Mouse (Mus musculus): ENCODE results near the gene Natd1. TPM values are rescaled to one million over a fixed set of nuclear protein-coding genes. Genes with fewer than 3 reads are reported as not detected.

Natd1 gene
- 6.5 TPM for polyA plus RNA-seq (2017; shearing (Covaris generic))

DNA sequence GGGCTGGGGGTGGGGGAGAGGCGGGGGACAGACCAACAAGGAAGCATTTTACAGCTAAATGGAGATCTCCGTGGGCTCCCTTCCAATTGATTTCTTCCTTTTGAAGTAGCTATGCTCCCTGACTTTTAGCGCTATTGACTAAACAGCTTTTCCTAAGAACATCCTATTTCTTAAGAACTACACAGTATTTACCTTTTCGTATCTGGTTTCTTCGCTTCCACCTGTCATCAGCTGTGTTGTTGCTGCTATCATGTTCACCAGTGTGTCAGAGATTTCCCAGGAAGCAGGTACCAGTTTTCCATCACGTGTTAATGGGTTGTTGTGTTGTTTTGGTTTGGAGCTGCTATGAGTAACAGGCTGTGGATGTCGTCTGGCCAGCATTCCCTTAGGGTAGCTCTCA is at the start of gene Natd1:
TSS of gene Natd1 (minus strand) at position 260 of the 400 bp plus-strand sequence.

DNA sequence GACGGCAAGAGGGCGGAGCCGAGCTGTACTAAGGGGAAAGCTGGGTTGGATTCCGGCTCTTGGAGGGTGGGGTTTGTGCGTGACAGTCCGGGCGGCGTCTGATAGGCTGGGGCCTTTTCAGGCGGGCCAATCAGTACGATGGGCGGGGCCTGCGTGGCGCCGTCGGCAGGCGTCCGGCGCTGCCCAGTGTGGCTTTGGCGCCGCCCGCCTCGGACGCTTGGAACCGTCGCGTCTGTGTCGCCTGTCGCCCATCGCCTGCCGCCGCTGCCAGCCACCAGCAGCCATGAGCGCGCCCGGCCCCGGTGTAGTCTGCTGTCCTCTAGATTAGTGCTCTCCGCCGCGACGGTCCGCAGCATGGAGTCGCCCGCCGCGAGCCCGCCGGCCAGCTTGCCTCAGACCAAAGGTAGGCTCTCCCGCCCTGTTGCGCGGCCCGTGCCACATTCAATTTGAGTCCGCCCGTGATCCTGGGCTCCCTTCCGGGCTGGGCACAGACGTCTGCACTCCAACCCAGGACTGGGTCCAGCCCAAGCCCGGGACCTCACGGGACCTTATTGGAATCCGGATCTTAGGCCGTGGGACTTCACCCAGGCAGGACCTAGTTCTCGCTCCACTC is 17.4 kb upstream of the Natd1 start, which contains the start of gene Map2k3:
TSS of gene Map2k3 (plus strand) at position 165 of the 613 bp plus-strand sequence.

DNA sequence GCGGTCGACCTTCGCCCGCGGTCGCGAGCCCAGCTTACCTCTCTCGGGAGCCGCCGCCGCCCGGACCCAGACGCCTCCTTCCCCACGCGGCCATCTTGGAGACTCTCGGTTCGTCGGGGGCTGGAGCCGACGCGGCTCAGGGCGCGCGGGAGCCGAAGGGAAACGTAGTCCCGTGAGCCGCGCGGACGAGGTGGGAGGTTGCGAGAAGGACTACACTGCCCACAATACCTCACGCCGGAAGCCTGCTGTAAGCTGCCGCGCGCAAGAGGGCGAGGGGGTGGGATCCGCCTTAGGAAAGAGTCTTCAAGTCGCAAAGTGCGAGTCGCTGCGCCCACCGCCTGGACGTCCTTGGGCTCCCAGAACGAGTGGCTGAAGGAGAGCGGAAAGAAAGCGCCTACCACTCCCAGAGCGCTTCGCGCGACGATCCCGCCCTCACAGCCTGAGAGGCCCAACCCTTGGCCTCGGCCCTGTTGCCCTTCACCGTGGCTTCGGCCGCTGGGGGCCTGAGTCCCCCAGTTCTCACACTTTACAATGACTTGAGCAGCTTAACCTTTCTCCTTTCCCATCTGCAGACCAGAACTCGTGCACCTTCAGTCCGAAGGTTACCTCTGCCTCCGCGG is 35.8 kb downstream of the Natd1 start, which contains the start of gene Tmem11:
TSS of gene Tmem11 (minus strand) at position 598 of the 620 bp plus-strand sequence.

Other genes with a start within 250 kb of the Natd1 start
- 41.7 TPM for gene Llgl1, start 215.0 kb downstream of the Natd1 start, polyA plus RNA-seq (2017; shearing (Covaris generic))
- gene Flii, start 187.5 kb downstream of the Natd1 start, polyA plus RNA-seq (2017; shearing (Covaris generic)): 144 TPM
- gene Mief2, start 186.4 kb downstream of the Natd1 start, polyA plus RNA-seq (2017; shearing (Covaris generic)): 12.9 TPM
- gene Top3a, start 137.4 kb downstream of the Natd1 start, polyA plus RNA-seq (2017; shearing (Covaris generic)): 27.6 TPM
- 12.3 TPM for gene Smcr8, start 137.2 kb downstream of the Natd1 start, polyA plus RNA-seq (2017; shearing (Covaris generic))
- gene Shmt1, start 103.0 kb downstream of the Natd1 start, polyA plus RNA-seq (2017; shearing (Covaris generic)): 12.9 TPM
- gene Dhrs7b, start 84.1 kb downstream of the Natd1 start, polyA plus RNA-seq (2017; shearing (Covaris generic)): 22.6 TPM
- 56.7 TPM for gene Tmem11, start 35.5 kb downstream of the Natd1 start, polyA plus RNA-seq (2017; shearing (Covaris generic))
- gene Map2k3, start 17.3 kb upstream of the Natd1 start, polyA plus RNA-seq (2017; shearing (Covaris generic)): 56.8 TPM
- not detected for gene Kcnj12, start 107.8 kb upstream of the Natd1 start, polyA plus RNA-seq (2017; shearing (Covaris generic))
- 13.3 TPM for gene Tnfrsf13b, start 212.0 kb upstream of the Natd1 start, polyA plus RNA-seq (2017; shearing (Covaris generic))